Mouse (Mus musculus) right cerebral cortex, adult 18-20 months (tissue): ENCODE data around the gene Serpinb3a.

Experiments
- DNase-seq: peaks from one replicate; pipeline ENCODE4 v3.0.0; 2022; ENCODE audit warnings: mixed read lengths

The Serpinb3a gene

GRCm38 (mm10) chr1:107052203-107052602, at the start of gene Serpinb3a:
Serpinb3a (minus strand) TSS chr1:107052303.
- DNase-seq = no peak

- no peak for DNase-seq
These were observed 46.3 kb upstream of the Serpinb3a start for GRCm38 (mm10) chr1:107098417-107098816.

- DNase-seq = no peak
These were observed 31.3 kb upstream of the Serpinb3a start, which contains the start of gene Serpinb3d for GRCm38 (mm10) chr1:107083406-107083805. Serpinb3d (minus strand) TSS chr1:107083506.

GRCm38 (mm10) chr1:107034236-107034635, 17.9 kb downstream of the Serpinb3a start:
- DNase-seq = peak; percentile 49

- no peak for DNase-seq
These were observed 26.2 kb downstream of the Serpinb3a start for GRCm38 (mm10) chr1:107025886-107026285.

- no peak for DNase-seq
These were observed 36.9 kb downstream of the Serpinb3a start for GRCm38 (mm10) chr1:107015210-107015609.

GRCm38 (mm10) chr1:107014530-107014929, 37.6 kb downstream of the Serpinb3a start:
- peak; percentile 4 for DNase-seq

GRCm38 (mm10) chr1:107006316-107006715, 45.8 kb downstream of the Serpinb3a start:
- DNase-seq = no peak

- DNase-seq = no peak
These were observed 50.3 kb downstream of the Serpinb3a start for GRCm38 (mm10) chr1:107001754-107002153.

- DNase-seq = peak; percentile 1
These were observed 51.7 kb downstream of the Serpinb3a start for GRCm38 (mm10) chr1:107000424-107000823.
